Mouse (Mus musculus): Measurements from ENCODE around the gene Grid2.

The Grid2 gene

DNA sequence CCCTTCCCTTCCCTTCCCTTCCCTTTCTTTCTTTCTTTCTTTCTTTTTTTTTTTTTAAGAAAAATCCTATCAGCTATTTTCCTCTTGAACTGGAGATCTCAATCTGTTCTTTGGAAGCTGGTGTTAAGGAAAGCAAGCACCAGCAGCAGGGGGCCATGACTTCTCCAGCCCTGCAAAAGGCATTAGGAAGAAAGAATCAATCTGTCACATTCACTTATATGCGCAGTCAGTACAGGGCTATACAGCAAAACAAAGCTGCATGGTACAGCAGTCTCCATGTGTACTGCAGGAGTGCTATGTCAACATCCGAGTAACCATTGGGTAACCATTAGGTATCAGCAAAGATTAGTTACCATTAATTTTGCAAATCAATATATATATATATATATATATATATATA lies 809.0 kb downstream of the Grid2 start:
- in situ Hi-C loops (cut with MseI, MboI) = no loop called here

GRCm38 (mm10) chr6:64073406-64073805 lies 817.7 kb downstream of the Grid2 start:
- in situ Hi-C loops (cut with MseI, MboI) = no loop called here

DNA sequence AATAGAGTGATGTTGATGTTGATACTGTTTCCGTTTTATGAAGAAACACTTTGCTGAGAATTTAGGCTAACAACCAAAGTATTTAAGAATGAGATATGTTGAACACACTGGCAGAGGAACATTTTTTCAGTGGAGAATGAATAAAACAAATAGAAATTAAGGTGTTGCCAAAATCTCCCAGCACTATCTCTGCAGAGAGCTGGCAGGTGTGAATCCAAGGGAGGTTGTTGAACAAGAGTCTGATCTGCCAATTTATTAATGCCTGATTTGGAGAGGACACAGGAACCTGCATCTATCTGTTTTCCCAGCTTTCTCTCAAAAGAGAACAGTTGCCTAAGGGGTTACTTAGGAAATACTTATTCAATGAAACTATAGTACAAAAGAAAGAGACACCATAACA lies 822.2 kb downstream of the Grid2 start:
- in situ Hi-C loops (cut with MseI, MboI) = no loop called here

DNA sequence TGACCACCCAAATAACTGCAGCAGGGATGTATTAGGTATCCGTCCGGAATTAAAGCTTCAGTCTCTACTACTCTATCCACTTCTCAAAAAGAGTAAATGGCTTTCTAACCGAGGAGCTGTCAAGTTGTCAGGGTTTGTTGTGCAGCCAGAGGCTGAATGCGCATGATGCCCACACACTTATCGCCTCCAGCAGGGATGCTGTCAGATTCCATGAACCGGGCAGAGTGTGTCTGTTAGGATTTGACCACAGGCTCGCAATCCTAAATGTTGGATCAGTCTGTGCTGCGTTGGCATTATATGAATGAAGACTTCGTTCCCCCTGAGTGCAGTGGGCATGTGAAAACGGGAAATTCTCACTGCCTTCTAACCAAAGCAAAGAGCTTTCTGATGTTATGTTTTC lies 843.0 kb downstream of the Grid2 start:
- in situ Hi-C loops (cut with MseI, MboI) = no loop called here

DNA sequence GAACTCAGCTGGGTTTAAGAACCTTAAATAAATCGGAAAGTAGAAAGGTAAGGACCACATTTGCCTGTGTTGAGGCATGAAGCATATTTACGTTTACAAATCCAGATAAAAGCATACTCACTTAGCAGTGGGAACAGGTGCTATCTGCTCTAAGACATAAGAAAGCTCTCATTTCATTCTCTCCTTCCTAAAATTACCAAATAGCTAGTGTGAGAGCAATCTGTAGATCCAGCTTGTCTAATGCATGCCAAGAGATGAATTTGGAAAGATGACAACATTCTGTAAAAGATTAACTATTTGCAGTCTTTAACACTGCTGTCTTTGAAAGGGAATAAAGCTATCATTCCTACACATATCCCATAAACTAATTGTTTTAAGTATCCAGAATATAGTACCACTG lies 858.9 kb downstream of the Grid2 start:
- in situ Hi-C loops (cut with MseI, MboI) = no loop called here

GRCm38 (mm10) chr6:64136275-64136674 lies 880.6 kb downstream of the Grid2 start:
- in situ Hi-C loops (cut with MseI, MboI) = no loop called here

GRCm38 (mm10) chr6:64148613-64149012 lies 892.9 kb downstream of the Grid2 start:
- in situ Hi-C loops (cut with MseI, MboI) = no loop called here

DNA sequence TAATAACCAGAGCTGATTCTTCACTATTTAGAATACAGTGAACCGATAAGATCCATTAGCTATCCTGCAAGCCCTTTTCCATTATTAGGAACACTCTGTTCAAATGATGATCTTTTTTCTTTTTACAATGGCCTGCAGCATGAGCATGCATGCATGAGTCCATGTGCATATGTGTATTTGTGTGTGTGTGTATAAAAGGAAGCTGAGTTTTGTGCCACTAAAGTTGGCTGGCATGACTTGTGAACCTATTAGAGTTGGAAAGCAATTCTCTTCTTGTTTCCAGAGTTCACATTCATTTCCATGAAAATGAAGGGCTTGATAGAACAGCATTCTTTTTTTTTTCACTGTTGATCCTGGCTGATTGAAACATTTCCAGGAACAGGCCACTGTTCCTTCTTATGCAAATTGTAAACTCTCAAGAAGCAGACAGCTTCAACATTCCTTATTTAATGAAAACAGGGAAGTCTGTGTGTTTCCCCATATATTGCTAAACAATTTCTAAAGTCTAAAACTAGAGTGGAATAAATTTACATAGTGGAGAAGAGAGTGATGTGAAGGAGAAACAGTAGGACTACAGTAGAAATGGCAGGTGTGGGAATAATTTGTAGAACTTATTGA lies 919.4 kb downstream of the Grid2 start:
- in situ Hi-C loops (cut with MseI, MboI) = no loop called here

DNA sequence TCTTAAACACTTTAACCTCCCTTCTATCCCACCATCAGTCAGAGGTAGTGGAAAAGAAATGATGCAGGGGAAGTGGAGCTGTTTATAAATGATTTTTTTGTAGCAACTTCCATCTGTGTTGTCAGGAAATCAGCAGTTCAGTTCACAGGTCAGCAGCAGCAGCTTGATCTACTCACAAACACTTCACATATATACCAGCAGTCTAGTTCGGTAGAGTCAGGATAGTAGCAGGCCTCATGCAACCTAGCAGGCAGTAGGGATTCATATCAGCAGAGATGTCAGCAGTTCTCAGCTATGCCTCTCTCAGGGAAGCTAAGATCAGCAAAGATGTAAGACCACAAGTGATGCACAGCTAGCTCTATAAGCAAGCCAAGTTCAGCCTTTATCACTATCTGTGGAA lies 938.0 kb downstream of the Grid2 start:
- in situ Hi-C loops (cut with MseI, MboI) = no loop called here

DNA sequence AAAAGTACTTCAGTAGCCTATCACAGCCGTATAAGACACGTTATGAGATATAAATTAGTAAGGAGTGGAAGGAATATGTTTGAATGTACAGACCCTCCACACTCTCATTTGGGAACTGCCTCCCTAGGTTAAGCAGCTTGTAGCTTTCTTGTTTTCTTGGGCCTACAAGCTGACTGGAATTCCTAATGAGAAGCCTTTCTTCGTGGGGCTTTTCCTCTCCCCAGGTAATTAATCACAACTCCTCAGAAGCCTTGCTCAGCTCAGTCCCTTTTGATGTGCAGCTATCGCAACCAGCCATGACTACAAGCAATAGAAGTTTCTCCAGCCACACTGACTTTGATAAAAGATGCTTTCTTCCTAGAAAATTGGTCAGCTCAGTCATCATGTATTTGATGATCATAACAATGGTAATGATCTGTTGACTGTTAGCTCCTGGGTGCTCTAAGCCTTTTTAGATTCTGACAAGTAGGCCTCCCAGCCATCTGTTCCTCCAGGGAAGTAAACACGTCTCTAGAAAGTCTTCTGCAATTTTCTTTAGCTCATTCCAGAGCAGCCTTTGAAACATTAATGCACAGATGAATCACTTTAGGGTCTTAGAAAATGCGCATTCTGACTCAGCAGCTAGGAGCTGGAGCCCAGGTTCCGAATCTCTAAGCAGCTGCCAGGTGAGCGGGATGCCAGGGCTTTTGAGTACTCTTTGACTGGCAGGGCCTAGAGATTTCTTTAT lies 946.9 kb downstream of the Grid2 start:
- in situ Hi-C loops (cut with MseI, MboI) = no loop called here

GRCm38 (mm10) chr6:64236351-64236750 lies 980.7 kb downstream of the Grid2 start:
- in situ Hi-C loops (cut with MseI, MboI) = no loop called here

- in situ Hi-C loops (cut with MseI, MboI) = no loop called here
Measured at GRCm38 (mm10) chr6:64240526-64240925, 984.9 kb downstream of the Grid2 start.

DNA sequence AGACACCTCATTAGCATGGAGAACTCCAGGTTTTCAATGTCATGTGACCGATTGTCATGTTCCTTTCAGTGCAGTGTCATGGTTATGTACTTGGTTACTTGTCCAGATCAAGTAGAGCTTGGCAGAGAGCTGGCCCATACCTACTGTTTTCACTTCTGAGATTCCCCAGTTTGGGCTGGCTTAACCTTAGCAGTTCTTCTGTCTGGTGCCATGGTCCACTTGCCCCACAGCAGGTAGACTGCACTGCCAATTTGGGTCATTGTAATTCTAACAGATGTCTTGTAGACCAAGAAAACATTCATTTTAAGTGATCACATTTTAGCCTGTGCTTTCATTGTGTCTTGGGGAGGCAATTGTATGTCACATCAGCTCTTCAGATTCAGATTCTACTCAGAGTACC lies 990.3 kb downstream of the Grid2 start:
- in situ Hi-C loops (cut with MseI, MboI) = no loop called here

DNA sequence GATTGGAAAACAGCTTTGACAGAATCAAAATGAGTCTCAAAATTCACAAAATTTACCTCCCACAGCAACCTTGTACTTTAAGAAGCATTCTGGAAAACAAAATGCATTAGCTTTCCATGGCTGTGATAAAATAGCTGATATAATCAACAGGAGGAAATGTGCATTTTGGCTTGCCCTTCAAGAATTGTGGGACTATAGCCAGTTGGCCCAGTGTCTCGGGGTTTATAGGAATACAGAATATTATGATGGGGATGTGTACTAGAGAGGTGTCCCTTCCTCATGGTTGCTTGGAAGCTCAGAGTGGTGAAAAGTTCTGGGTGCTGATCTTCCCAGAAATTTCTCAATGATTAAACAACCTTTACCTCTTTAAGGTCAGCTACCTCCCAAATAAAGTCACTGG lies 995.4 kb downstream of the Grid2 start:
- in situ Hi-C loops (cut with MseI, MboI) = no loop called here

GRCm38 (mm10) chr6:64263517-64263916 lies 1007.8 kb downstream of the Grid2 start:
- in situ Hi-C loops (cut with MseI, MboI) = no loop called here

DNA sequence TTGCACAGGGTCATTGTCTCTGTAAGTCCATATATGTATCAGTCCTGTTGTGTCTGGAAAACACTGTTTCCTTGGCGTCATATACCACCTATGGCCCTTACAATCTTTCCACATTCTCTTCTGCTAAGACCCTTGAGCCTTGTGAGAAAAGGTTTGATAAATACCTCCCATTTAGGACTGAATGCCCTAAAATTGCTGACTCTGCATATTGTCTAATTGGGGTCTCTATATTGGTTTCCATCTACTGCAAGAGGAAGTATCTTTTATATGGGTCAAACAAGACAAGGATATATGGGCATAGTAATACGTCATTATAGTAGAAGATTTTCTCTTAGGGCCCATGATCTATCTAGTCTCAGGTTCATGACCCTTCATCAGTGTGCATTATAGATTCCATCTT lies 1008.5 kb downstream of the Grid2 start:
- in situ Hi-C loops (cut with MseI, MboI) = no loop called here

GRCm38 (mm10) chr6:64274319-64275114 lies 1018.8 kb downstream of the Grid2 start:
- in situ Hi-C loops (cut with MseI, MboI) = no loop called here

GRCm38 (mm10) chr6:64279927-64280326 lies 1024.3 kb downstream of the Grid2 start:
- in situ Hi-C loops (cut with MseI, MboI) = no loop called here

- in situ Hi-C loops (cut with MseI, MboI) = no loop called here
Measured at GRCm38 (mm10) chr6:64293761-64294160, 1038.1 kb downstream of the Grid2 start.

DNA sequence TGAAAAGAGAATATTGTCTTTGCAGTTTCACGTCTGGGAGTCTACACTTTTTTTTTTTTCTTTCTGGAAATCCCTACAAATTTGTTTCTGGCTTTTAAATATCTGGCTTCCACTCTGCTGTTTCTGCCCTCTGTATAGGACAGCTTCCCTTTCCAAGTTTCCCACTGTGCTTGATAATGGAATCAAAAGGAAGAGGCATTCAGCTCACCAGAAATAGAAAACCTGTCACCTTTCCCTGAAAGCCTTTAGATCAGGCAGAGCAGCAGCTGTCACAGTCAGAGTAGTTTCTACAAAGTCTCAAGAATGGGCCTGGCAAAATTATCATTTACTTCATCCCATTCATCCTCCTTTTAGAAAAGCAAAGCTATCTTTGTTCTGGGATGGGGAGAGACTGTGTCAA lies 1042.0 kb downstream of the Grid2 start:
- in situ Hi-C loops (cut with MseI, MboI) = no loop called here

DNA sequence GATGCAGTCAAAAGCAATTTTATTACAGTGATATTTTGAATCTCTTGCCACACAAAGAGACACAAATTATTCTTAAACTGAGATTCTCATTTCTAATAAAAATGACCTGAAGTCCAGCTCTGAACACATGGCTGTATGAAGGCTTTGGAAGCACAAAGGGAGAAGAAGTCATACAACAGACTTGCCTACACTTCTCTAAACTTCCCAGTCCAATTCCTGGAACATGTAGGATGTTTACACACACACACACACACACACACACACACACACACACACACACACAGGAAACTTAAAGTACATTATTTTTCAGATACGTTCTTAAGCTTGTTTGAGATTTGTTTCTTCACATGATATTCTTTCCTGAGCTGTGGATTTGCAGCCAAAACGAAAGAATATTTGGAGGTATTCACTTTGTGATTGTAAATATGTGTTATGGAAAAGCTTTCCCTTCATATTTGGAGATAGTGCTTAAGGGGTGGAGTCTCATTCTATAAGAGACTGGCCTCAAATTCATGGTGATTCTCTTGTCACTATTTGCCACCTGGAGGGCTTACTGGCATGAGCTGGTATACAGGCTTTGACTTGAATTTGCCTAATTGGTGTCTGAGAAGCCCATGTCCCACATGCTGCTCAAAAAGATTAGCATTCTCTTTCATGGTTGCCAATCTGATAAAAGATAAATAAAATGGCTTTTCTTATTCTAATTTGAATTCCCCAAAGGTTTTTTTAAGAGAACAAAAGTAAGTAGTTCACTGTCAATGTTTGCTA lies 1049.2 kb downstream of the Grid2 start:
- in situ Hi-C loops (cut with MseI, MboI) = no loop called here

DNA sequence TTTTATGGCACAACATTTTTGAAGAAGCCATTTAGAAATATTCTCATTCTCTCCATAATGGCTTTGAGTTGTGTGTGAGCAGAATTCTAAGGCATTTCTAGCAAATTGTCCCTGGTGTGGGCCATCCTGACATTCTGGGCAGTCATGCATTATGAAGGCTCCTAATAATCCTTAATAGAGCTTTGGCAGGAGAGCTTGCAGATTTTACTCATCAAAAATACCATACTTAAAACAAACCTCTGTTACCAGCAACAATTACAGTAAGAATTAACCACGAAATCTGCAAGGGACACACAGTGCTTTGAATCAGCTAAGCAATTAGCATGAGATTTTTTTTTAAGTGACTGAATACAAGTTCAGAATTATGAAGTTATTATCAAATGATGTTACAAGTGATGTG lies 1053.0 kb downstream of the Grid2 start:
- in situ Hi-C loops (cut with MseI, MboI) = no loop called here
